Mouse (Mus musculus) brain, embryonic 14.5 days (tissue): ENCODE results near the gene Rps6.

Source experiments
- CTCF ChIP-seq: fragments of 200-500 bp; IDR thresholded peaks from 2 replicates; pipeline ENCODE4 v1.5.1; 2012; ENCODE audit warnings: inconsistent platforms, mild to moderate bottlenecking, moderate library complexity, borderline replicate concordance; ENCODE audit not compliant: insufficient read depth, insufficient read length; ENCODE audit errors: extremely low read depth
- POLR2A ChIP-seq: fragments of 200-500 bp; IDR thresholded peaks from 2 replicates; pipeline ENCODE4 v1.6.1; 2012; ENCODE audit warnings: mild to moderate bottlenecking, inconsistent platforms, borderline replicate concordance; ENCODE audit not compliant: poor library complexity, insufficient read depth, insufficient read length, severe bottlenecking; ENCODE audit errors: extremely low read depth

DNA sequence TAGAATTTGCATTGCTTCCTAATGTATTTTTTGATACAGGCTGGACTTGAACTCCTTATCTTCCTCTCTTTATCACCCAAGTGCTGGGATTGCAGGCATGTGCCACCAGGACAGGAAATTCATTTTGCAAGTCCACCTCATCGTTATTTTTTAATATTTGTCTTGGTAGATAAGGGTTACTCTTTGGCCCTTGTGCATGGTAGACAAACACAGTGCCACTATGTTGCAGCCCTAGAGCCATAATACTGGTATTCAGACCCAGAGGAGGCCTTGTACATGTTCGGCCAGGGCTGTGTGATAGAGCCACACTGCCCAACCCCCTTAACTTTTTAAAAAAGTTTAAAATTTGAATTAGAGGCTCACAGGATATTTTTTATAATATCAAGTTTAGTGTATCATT is 10.0 kb downstream of the Rps6 start:
- no peak for TF ChIP-seq CTCF
- no peak for TF ChIP-seq POLR2A
